Mouse (Mus musculus) bone marrow, adult 2 months (tissue): ENCODE results near the gene Sptlc2.

Experiments used
- CTCF ChIP-seq: fragments of 200-500 bp; IDR thresholded peaks from 2 replicates; pipeline ENCODE4 v1.5.1; 2011; ENCODE audit warnings: low read length, control low read depth; ENCODE audit not compliant: control insufficient read depth, insufficient read depth
- POLR2A ChIP-seq: fragments of 200-500 bp; IDR thresholded peaks from 2 replicates; pipeline ENCODE4 v1.6.1; 2011; ENCODE audit warnings: low read depth, mild to moderate bottlenecking, control low read depth, low read length, borderline replicate concordance; ENCODE audit not compliant: control insufficient read depth

GRCm38 (mm10) chr12:87313098-87313497 is 75.1 kb downstream of the Sptlc2 start:
- TF ChIP-seq CTCF (no peak), POLR2A (no peak)
